In the genomic region with DNA sequence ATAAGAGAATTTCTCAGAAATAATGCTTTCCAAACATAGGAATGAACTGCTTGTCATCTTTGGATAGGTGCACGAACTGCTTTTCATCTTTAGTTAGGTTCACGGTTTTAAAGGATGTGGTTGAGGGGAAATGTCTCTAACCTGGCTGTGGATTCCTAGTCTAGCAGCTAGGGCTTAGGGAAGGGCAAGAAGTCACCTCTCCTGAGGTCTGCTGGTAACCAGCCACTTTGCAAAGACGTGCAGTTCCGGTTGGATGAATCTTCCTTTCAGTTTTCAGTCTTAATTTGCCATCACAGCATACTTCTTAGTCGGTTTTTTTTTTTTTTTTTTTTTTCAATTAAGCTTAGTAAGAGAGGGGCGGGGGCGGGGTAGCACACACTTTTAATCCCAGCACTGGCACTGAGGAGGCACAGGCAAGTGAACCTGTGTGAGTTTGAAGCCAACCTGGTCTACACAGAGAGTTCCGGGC, we compare ENCODE assay signal across 8 mouse cellular contexts. TPM values are rescaled to one million over a fixed set of nuclear protein-coding genes. Genes with fewer than 3 reads are reported as not detected.
DNase-seq lines count a peak whose midpoint lies in the region; ATAC-seq lines count a peak whose summit lies in the region.

No protein-coding gene starts in this region.

- H3K27ac ChIP-seq in neural tube, embryonic 11.5 days (ENCODE audit: low read depth, low read length), result 0 out of 2 replicates have a peak overlapping the region, but pooled peaks have one; percentile 76
- H3K27ac ChIP-seq in embryonic facial prominence, embryonic 14.5 days (replicated peaks; ENCODE audit: low read depth, low read length), result peak overlapping the region; percentile 58
- H3K27ac ChIP-seq in limb, embryonic 11.5 days (replicated peaks; ENCODE audit: low read depth, low read length), result no peak overlapping the region
- H3K27ac ChIP-seq in neural tube, embryonic 14.5 days (ENCODE audit: low read depth, low read length), result peak overlapping the region; percentile 78

- H3K9me3 ChIP-seq in neural tube, embryonic 11.5 days (ENCODE audit: control insufficient read depth, low read length), result no peaks in the 10 kb centered on the region
- H3K9me3 ChIP-seq in embryonic facial prominence, embryonic 14.5 days (ENCODE audit: control insufficient read depth, low read length), result no peaks in the 10 kb centered on the region
- H3K9me3 ChIP-seq in limb, embryonic 11.5 days (ENCODE audit: control insufficient read depth, low read length), result no peaks in the 10 kb centered on the region
- H3K9me3 ChIP-seq in neural tube, embryonic 14.5 days (ENCODE audit: control insufficient read depth, low read length), result no peaks in the 10 kb centered on the region

- H3K27me3 ChIP-seq in neural tube, embryonic 11.5 days (ENCODE audit: control insufficient read depth, insufficient read depth, low read length), result no peaks in the 10 kb centered on the region
- H3K27me3 ChIP-seq in embryonic facial prominence, embryonic 14.5 days (replicated peaks; ENCODE audit: control insufficient read depth, insufficient read depth, low read length), result no peaks in the 10 kb centered on the region
- no peaks in the 10 kb centered on the region for H3K27me3 ChIP-seq in limb, embryonic 11.5 days (ENCODE audit: control insufficient read depth, insufficient read depth, low read length)
- H3K27me3 ChIP-seq in neural tube, embryonic 14.5 days (ENCODE audit: control insufficient read depth, insufficient read depth, low read length), result no peaks in the 10 kb centered on the region

- no peaks in the 10 kb centered on the region for H3K36me3 ChIP-seq in neural tube, embryonic 11.5 days (ENCODE audit: control insufficient read depth, insufficient read depth, low read length)
- no peaks in the 10 kb centered on the region for H3K36me3 ChIP-seq in embryonic facial prominence, embryonic 14.5 days (ENCODE audit: control insufficient read depth, insufficient read depth, low read length)
- no peaks in the 10 kb centered on the region for H3K36me3 ChIP-seq in limb, embryonic 11.5 days (ENCODE audit: control insufficient read depth, insufficient read depth, low read length)
- no peaks in the 10 kb centered on the region for H3K36me3 ChIP-seq in neural tube, embryonic 14.5 days (ENCODE audit: control insufficient read depth, insufficient read depth, low read length)

- peak overlapping the region; percentile 68 for H3K4me3 ChIP-seq in neural tube, embryonic 11.5 days (ENCODE audit: low read depth, low read length)
- peak overlapping the region; percentile 92 for H3K4me3 ChIP-seq in embryonic facial prominence, embryonic 14.5 days (ENCODE audit: low read depth, low read length)
- H3K4me3 ChIP-seq in limb, embryonic 11.5 days (ENCODE audit: low read depth, low read length), result peak overlapping the region; percentile 82
- H3K4me3 ChIP-seq in neural tube, embryonic 14.5 days (ENCODE audit: low read depth, low read length), result peak overlapping the region; percentile 72

- H3K4me2 ChIP-seq in neural tube, embryonic 11.5 days (ENCODE audit: low read depth), result peak overlapping the region; percentile 36
- H3K4me2 ChIP-seq in embryonic facial prominence, embryonic 14.5 days (ENCODE audit: low read depth, low read length), result peak overlapping the region; percentile 72
- H3K4me2 ChIP-seq in limb, embryonic 11.5 days (ENCODE audit: low read depth, severe bottlenecking), result peak overlapping the region; percentile 48
- H3K4me2 ChIP-seq in neural tube, embryonic 14.5 days (ENCODE audit: low read depth, low read length), result peak overlapping the region; percentile 64

- 68% methylated on average over 8 of the region's 8 CpGs for whole genome bisulfite sequencing in neural tube, embryonic 11.5 days
- WGBS in embryonic facial prominence, embryonic 14.5 days, result 47% methylated on average over 8 of the region's 8 CpGs
- 66% methylated on average over 8 of the region's 8 CpGs for WGBS in limb, embryonic 11.5 days
- WGBS in neural tube, embryonic 14.5 days, result 58% methylated on average over 8 of the region's 8 CpGs

- peak overlapping the region; percentile 88 for H3K9ac ChIP-seq in neural tube, embryonic 11.5 days (ENCODE audit: low read length)
- peak overlapping the region; percentile 90 for H3K9ac ChIP-seq in embryonic facial prominence, embryonic 14.5 days (ENCODE audit: low read depth, low read length)
- H3K9ac ChIP-seq in limb, embryonic 11.5 days (ENCODE audit: low read length), result peak overlapping the region; percentile 93
- peak overlapping the region; percentile 81 for H3K9ac ChIP-seq in neural tube, embryonic 14.5 days (replicated peaks; ENCODE audit: low read depth, low read length)

- no peak for DNase-seq in neural tube, embryonic 11.5 days (ENCODE audit: low spot score)
- no peak for DNase-seq in neural tube, embryonic 10.5 days (ENCODE audit: extremely low spot score, low spot score)
- no peak for DNase-seq in embryonic facial prominence, embryonic 14.5 days (ENCODE audit: low spot score)
- DNase-seq in limb, embryonic 11.5 days (ENCODE audit: low spot score), result no peak
- DNase-seq in urinary bladder, postnatal 36 days (ENCODE audit: low spot score in 2 of 2), result no peak
- no peak for DNase-seq in frontal cortex, postnatal 25 days (ENCODE audit: low spot score in 2 of 2)
- no peak for DNase-seq in kidney, postnatal 4 days

- ATAC-seq in neural tube, embryonic 11.5 days (ENCODE audit: insufficient read depth, low FRiP score, low TSS enrichment), result no peak
- ATAC-seq in embryonic facial prominence, embryonic 14.5 days (ENCODE audit: low read depth), result peak; percentile 38; the same call in 1 of the 2 replicates
- ATAC-seq in limb, embryonic 11.5 days (ENCODE audit: insufficient number of reproducible peaks, low FRiP score, low TSS enrichment, low read depth), result peak; percentile 35; the same call in 1 of the 2 replicates
- peak; percentile 64 for ATAC-seq in neural tube, embryonic 14.5 days (ENCODE audit: low read depth)

- no peaks in the 10 kb centered on the region for H3K4me1 ChIP-seq in neural tube, embryonic 11.5 days (ENCODE audit: control insufficient read depth, insufficient read depth, low read length)
- H3K4me1 ChIP-seq in embryonic facial prominence, embryonic 14.5 days (ENCODE audit: control insufficient read depth, insufficient read depth, low read length), result no peaks in the 10 kb centered on the region
- H3K4me1 ChIP-seq in limb, embryonic 11.5 days (ENCODE audit: control insufficient read depth, insufficient read depth, low read length), result no peaks in the 10 kb centered on the region
- no peaks in the 10 kb centered on the region for H3K4me1 ChIP-seq in neural tube, embryonic 14.5 days (ENCODE audit: control insufficient read depth, insufficient read depth, low read length)

RNA-seq across cellular contexts. Expression of a gene that starts 0.4 kb away (rescaled TPM):
- polyA plus RNA-seq in neural tube, embryonic 11.5 days (2014; fragmentation: Nextera tagmentation; extraction: Ambion mirVana), result 8.4 and 10.1 TPM in 2 replicates
- polyA plus RNA-seq in embryonic facial prominence, embryonic 14.5 days (2014; fragmentation: Nextera tagmentation; extraction: Ambion mirVana), result 5.6 and 6.0 TPM in 2 replicates
- 7.8 and 9.2 TPM in 2 replicates for polyA plus RNA-seq in limb, embryonic 11.5 days (2014; fragmentation: Nextera tagmentation; extraction: Ambion mirVana)
- polyA plus RNA-seq in neural tube, embryonic 14.5 days (2014; fragmentation: Nextera tagmentation; extraction: Ambion mirVana), result 13.9 and 15.6 TPM in 2 replicates
